Mouse (Mus musculus): ENCODE measurements around the gene Gldn. TPM values are rescaled to one million over a fixed set of nuclear protein-coding genes. Genes with fewer than 3 reads are reported as not detected.

Gene Gldn
- polyA plus RNA-seq, 1 experiment from 2014 or later, result not detected

GRCm38 (mm10) chr9:54335582-54335981, 49.3 kb downstream of the Gldn start:
- ATAC-seq (replicated peaks; ENCODE audit: low FRiP score, low TSS enrichment, low read depth), result no peak
- H3K9ac ChIP-seq (ENCODE audit: low read length), result no peak overlapping the region
- H3K36me3 ChIP-seq (ENCODE audit: control insufficient read depth, insufficient read depth, low read length), result no peaks in the 10 kb centered on the region
- H3K4me2 ChIP-seq (ENCODE audit: low read length), result no peak overlapping the region
- no peak overlapping the region for H3K4me3 ChIP-seq (ENCODE audit: low read depth, low read length)
- no peaks in the 10 kb centered on the region for H3K9me3 ChIP-seq (ENCODE audit: control insufficient read depth, low read length)
- DNase-seq (ENCODE audit: low spot score), result no peak
- H3K27ac ChIP-seq (ENCODE audit: low read depth), result no peak overlapping the region
- WGBS, result 87% methylated on average over 12 of the region's 12 CpGs
- H3K27me3 ChIP-seq (replicated peaks; ENCODE audit: control insufficient read depth, insufficient read depth, low read length), result no peaks in the 10 kb centered on the region
- H3K4me1 ChIP-seq (replicated peaks; ENCODE audit: control insufficient read depth, insufficient read depth, low read length), result no peaks in the 10 kb centered on the region

- no peak overlapping the region for H3K27ac ChIP-seq (ENCODE audit: low read depth)
- H3K4me1 ChIP-seq (replicated peaks; ENCODE audit: control insufficient read depth, insufficient read depth, low read length), result no peaks in the 10 kb centered on the region
- no peaks in the 10 kb centered on the region for H3K36me3 ChIP-seq (ENCODE audit: control insufficient read depth, insufficient read depth, low read length)
- 50% methylated on average over 6 of the region's 6 CpGs for WGBS
- H3K27me3 ChIP-seq (replicated peaks; ENCODE audit: control insufficient read depth, insufficient read depth, low read length), result no peaks in the 10 kb centered on the region
- no peak overlapping the region for H3K4me2 ChIP-seq (ENCODE audit: low read length)
- no peaks in the 10 kb centered on the region for H3K9me3 ChIP-seq (ENCODE audit: control insufficient read depth, low read length)
- no peak overlapping the region for H3K4me3 ChIP-seq (ENCODE audit: low read depth, low read length)
- DNase-seq (ENCODE audit: low spot score) (peak; percentile 56), ATAC-seq (replicated peaks; ENCODE audit: low FRiP score, low TSS enrichment, low read depth) (0 out of 2 replicates have a peak, but pooled peaks have one; percentile 12)
- H3K9ac ChIP-seq (ENCODE audit: low read length), result no peak overlapping the region
Measured at GRCm38 (mm10) chr9:54336532-54337144, 50.4 kb downstream of the Gldn start.

GRCm38 (mm10) chr9:54342026-54342425, 55.7 kb downstream of the Gldn start:
- H3K27ac ChIP-seq (ENCODE audit: low read depth), result no peak overlapping the region
- H3K4me2 ChIP-seq (ENCODE audit: low read length), result no peak overlapping the region
- no peak overlapping the region for H3K4me3 ChIP-seq (ENCODE audit: low read depth, low read length)
- no peak for DNase-seq (ENCODE audit: low spot score)
- H3K27me3 ChIP-seq (replicated peaks; ENCODE audit: control insufficient read depth, insufficient read depth, low read length), result no peaks in the 10 kb centered on the region
- no peak for ATAC-seq (replicated peaks; ENCODE audit: low FRiP score, low TSS enrichment, low read depth)
- H3K4me1 ChIP-seq (replicated peaks; ENCODE audit: control insufficient read depth, insufficient read depth, low read length), result no peaks in the 10 kb centered on the region
- H3K9me3 ChIP-seq (ENCODE audit: control insufficient read depth, low read length), result no peaks in the 10 kb centered on the region
- 63% methylated on average over 7 of the region's 7 CpGs for whole genome bisulfite sequencing
- no peaks in the 10 kb centered on the region for H3K36me3 ChIP-seq (ENCODE audit: control insufficient read depth, insufficient read depth, low read length)
- no peak overlapping the region for H3K9ac ChIP-seq (ENCODE audit: low read length)

GRCm38 (mm10) chr9:54356756-54357155, 70.5 kb downstream of the Gldn start:
- Histone ChIP-seq H3K4me2 (ENCODE audit: low read length) (no peak overlapping the region), H3K9ac (ENCODE audit: low read length) (no peak overlapping the region), H3K4me1 (replicated peaks; ENCODE audit: control insufficient read depth, insufficient read depth, low read length) (no peaks in the 10 kb centered on the region), H3K27ac (ENCODE audit: low read depth) (no peak overlapping the region), H3K4me3 (ENCODE audit: low read depth, low read length) (no peak overlapping the region), H3K9me3 (ENCODE audit: control insufficient read depth, low read length) (no peaks in the 10 kb centered on the region), H3K27me3 (replicated peaks; ENCODE audit: control insufficient read depth, insufficient read depth, low read length) (no peaks in the 10 kb centered on the region), H3K36me3 (ENCODE audit: control insufficient read depth, insufficient read depth, low read length) (no peaks in the 10 kb centered on the region)
- WGBS, result 92% methylated on average over 5 of the region's 8 CpGs
- ATAC-seq (replicated peaks; ENCODE audit: low FRiP score, low TSS enrichment, low read depth) (no peak), DNase-seq (ENCODE audit: low spot score) (no peak)

Other genes with a start within 250 kb of the Gldn start
- gene Tnfaip8l3, start 218.1 kb upstream of the Gldn start, polyA plus RNA-seq (2014; fragmentation: Nextera tagmentation; extraction: Ambion mirVana), result 0.05 and 0.22 TPM in 2 replicates
- not detected in 2 replicates for gene Cyp19a1, start 18.4 kb upstream of the Gldn start, polyA plus RNA-seq (2014; fragmentation: Nextera tagmentation; extraction: Ambion mirVana)
- 5.2 and 6.1 TPM in 2 replicates for gene Dmxl2, start 215.1 kb downstream of the Gldn start, polyA plus RNA-seq (2014; fragmentation: Nextera tagmentation; extraction: Ambion mirVana)

Data from intestine, embryonic 14.5 days (tissue).